25 mouse cellular contexts compared by ENCODE assay signal in the genomic region with DNA sequence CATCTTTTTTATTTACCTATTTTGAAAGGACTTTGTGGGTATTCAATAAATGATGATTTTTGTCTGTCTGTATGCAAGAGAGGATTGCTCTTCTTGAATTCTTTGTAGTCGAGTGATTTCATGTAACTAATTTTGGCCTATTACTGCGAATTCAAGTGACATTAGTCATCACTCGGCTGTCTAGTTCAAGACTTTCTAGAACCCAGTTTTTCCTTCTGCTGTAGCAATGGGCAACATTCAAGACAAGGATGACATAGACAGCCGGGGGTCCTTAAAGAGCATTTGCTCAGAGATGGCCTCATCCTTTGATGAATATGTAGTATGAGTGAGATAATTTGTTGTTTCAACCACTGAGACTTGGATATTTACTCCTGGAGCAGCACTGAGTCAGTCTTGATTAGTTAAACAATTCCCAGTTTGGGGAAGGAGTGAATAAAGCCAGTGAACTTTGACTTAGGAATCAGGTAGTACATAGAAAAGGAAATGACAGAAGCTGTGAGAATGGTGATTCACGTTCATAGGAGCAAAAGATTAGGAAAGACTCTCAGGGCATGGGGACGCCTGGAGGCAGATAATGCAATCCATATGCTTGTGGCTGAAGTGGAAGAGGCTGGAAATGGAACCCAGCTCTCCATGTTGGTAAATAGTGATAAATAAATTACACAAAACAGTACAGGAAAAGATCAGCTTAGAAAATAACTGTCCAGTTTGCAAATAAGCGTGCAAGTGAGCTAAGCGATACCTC. TPM values are rescaled to one million over a fixed set of nuclear protein-coding genes. Genes with fewer than 3 reads are reported as not detected.
A peak's percentile ranks its signal among the peaks of the same experiment; 100 is the strongest.
DNase-seq lines count a peak whose midpoint lies in the region; TF ChIP-seq lines count a peak whose summit lies in the region.
"Had no signal": no experiment of that assay in that cellular context is flagged by ENCODE, and none has a peak within 500 bp of the region (broad histone marks: within the 10 kb centered on the region; RNA-seq: fewer than 3 reads in every experiment).

No protein-coding gene starts in this region.

- peak overlapping the region; percentile 75 for H3K27ac ChIP-seq in bone marrow macrophage, adult 2 months (ENCODE audit: insufficient read depth, low read depth, low read length)
- peak overlapping the region; percentile 54 for H3K27ac ChIP-seq in macrophage
- H3K27ac ChIP-seq in thymus, adult 2 months (ENCODE audit: control insufficient read depth, insufficient read depth, low read length), result no peak overlapping the region
- H3K27ac ChIP-seq: embryonic facial prominence, embryonic 12.5 days; embryonic facial prominence, embryonic 15.5 days; forebrain, embryonic 13.5 days; hindbrain, embryonic 12.5 days; hindbrain, embryonic 15.5 days had no signal

- no peaks in the 10 kb centered on the region for H3K36me3 ChIP-seq in macrophage (ENCODE audit: inconsistent target)
- H3K36me3 ChIP-seq in thymus, adult 2 months (ENCODE audit: control insufficient read depth, insufficient read depth, low read length), result no peaks in the 10 kb centered on the region
- H3K36me3 ChIP-seq: embryonic facial prominence, embryonic 12.5 days; embryonic facial prominence, embryonic 15.5 days; G1E; hindbrain, embryonic 12.5 days; hindbrain, embryonic 15.5 days had no signal

- H3K4me1 ChIP-seq in bone marrow macrophage, adult 2 months (ENCODE audit: control insufficient read depth, insufficient read depth, low read length), result peaks cover 24% of the 10 kb centered on the region
- 0 out of 2 replicates have a peak, but pooled peaks cover 2% of the 10 kb centered on the region for H3K4me1 ChIP-seq in thymus, adult 2 months (replicated peaks; ENCODE audit: control insufficient read depth, insufficient read depth, low read length)

- 57% methylated on average over 8 of the region's 8 CpGs for WGBS in macrophage (ENCODE audit: missing documents)
- 92% methylated on average over 8 of the region's 8 CpGs for WGBS in thymus, adult 2 months

- DNase-seq in 3T3-L1 (ENCODE audit: low read depth, low spot score), result peak; percentile 88
- DNase-seq in NIH3T3 (ENCODE audit: low read depth), result peak; percentile 73
- no peak for DNase-seq in thymus, adult 2 months
- no peak for DNase-seq in natural killer cell, adult 2 months (ENCODE audit: low spot score in 2 of 2)
- DNase-seq in layer of hippocampus, postnatal 10 days (ENCODE audit: low spot score in 2 of 2), result no peak
- no peak for DNase-seq in adrenal gland, adult 2 months
- DNase-seq: adrenal gland, adult 8-10 months; adrenal gland, postnatal 25 days; B cell, adult 2 months; cerebellum, adult 18-20 months; cerebellum, adult 9-11 months; cerebellum, postnatal 25 days; gastrocnemius, postnatal 10 days; gastrocnemius, postnatal 36 days; heart, adult 11 months had no signal

- no peak for TF ChIP-seq POLR2A in bone marrow macrophage, adult 2 months (IDR thresholded peaks at IDR 0.05; ENCODE audit: borderline replicate concordance, low read depth, low read length)
- TF ChIP-seq POLR2A in thymus, adult 2 months (IDR thresholded peaks at IDR 0.05; ENCODE audit: control insufficient read depth, extremely low read depth, insufficient read depth, low read length, poor library complexity), result no peak

- H3K27me3 ChIP-seq in thymus, adult 2 months (ENCODE audit: control insufficient read depth, insufficient read depth, low read length), result no peaks in the 10 kb centered on the region
- H3K27me3 ChIP-seq: CH12.LX; embryonic facial prominence, embryonic 12.5 days; embryonic facial prominence, embryonic 15.5 days; forebrain, embryonic 13.5 days; hindbrain, embryonic 12.5 days; hindbrain, embryonic 15.5 days had no signal

- no peak for TF ChIP-seq CTCF in bone marrow macrophage, adult 2 months (IDR thresholded peaks at IDR 0.05; ENCODE audit: low read depth, low read length)
- no peak for TF ChIP-seq CTCF in thymus, adult 2 months (IDR thresholded peaks at IDR 0.05; ENCODE audit: borderline replicate concordance, control insufficient read depth, extremely low read depth, insufficient read depth, low read length, poor library complexity)

- H3K79me2 ChIP-seq in macrophage (ENCODE audit: inconsistent target), result peaks cover 16% of the 10 kb centered on the region

- no peak overlapping the region for H3K4me3 ChIP-seq in bone marrow macrophage, adult 2 months (ENCODE audit: insufficient read depth, low read length)
- no peak overlapping the region for H3K4me3 ChIP-seq in macrophage (ENCODE audit: inconsistent target)
- H3K4me3 ChIP-seq in thymus, adult 2 months (ENCODE audit: control insufficient read depth, insufficient read depth, low read length), result no peak overlapping the region
- H3K4me3 ChIP-seq: embryonic facial prominence, embryonic 12.5 days; embryonic facial prominence, embryonic 15.5 days; erythroblast, embryonic 14.5 days; forebrain, embryonic 13.5 days; hindbrain, embryonic 12.5 days; hindbrain, embryonic 15.5 days had no signal

RNA-seq across cellular contexts. Expression of a gene that starts 3.1 kb away (rescaled TPM):
- 195 and 199 TPM in 2 replicates for polyA plus RNA-seq in bone marrow macrophage, adult 2 months (2012; ENCODE audit: insufficient read depth, insufficient read length, missing spikeins)
- total RNA-seq in macrophage (2018; cell fraction: chromatin; rRNA removed), result 10 to 100 TPM; 21.1 to 80.4 (median 42.0) TPM
- total RNA-seq in macrophage (2018; cell fraction: cytosol; rRNA removed), result 100 to 1,000 TPM; 155 to 282 (median 219) TPM
- 100 to 1,000 TPM in 15 of 26 experiments, 10 to 100 TPM in 11; 68.8 to 177 (median 107) TPM for total RNA-seq in macrophage (2018; cell fraction: nucleus; rRNA removed)
- polyA plus RNA-seq in macrophage (2018), result 153 to 249 TPM (median 226 TPM) in 3 replicates
- polyA plus RNA-seq in thymus, adult 2 months (2012; rRNA removed), result 46.4 and 78.9 TPM in 2 replicates
- 100 to 1,000 TPM; 313 to 317 TPM for total RNA-seq in layer of hippocampus, postnatal 10 days (2021)
- total RNA-seq in adrenal gland, adult 2 months (2021), result 100 to 1,000 TPM; 115 to 139 TPM
- polyA plus RNA-seq in adrenal gland, adult 2 months (2012; rRNA removed), result 278 and 289 TPM in 2 replicates

Comparison
In these comparisons a context has a peak if more than half of its experiments do, and no peak if none do; other contexts are left out.
1. DNase-seq: peak in 3T3-L1 (single experiment) and NIH3T3 (single experiment); none in thymus, adult 2 months (single experiment), natural killer cell, adult 2 months (0 of 2), layer of hippocampus, postnatal 10 days (0 of 2) and adrenal gland, adult 2 months (single experiment).